Mouse (Mus musculus) spleen, adult 2 months (tissue): ENCODE data around the gene Cnot2.

ENCODE experiments used
- CTCF ChIP-seq: fragments of 200-500 bp; IDR thresholded peaks from 2 replicates; pipeline ENCODE4 v1.5.1; 2011; ENCODE audit warnings: mild to moderate bottlenecking, inconsistent platforms; ENCODE audit not compliant: insufficient read depth, insufficient read length, insufficient replicate concordance; ENCODE audit errors: extremely low read depth
- POLR2A ChIP-seq: fragments of 200-500 bp; IDR thresholded peaks from 2 replicates; pipeline ENCODE4 v1.6.1; 2011; ENCODE audit warnings: low read depth, low read length, inconsistent platforms

- TF ChIP-seq CTCF (no peak), POLR2A (no peak)
Observed at GRCm38 (mm10) chr10:116599056-116599850, 17.9 kb upstream of the Cnot2 start.
